Mouse (Mus musculus): ENCODE results near the gene Slc15a2. TPM values are rescaled to one million over a fixed set of nuclear protein-coding genes. Genes with fewer than 3 reads are reported as not detected.
A peak's percentile ranks its signal among the peaks of the same experiment; 100 is the strongest.

Gene Slc15a2
- 49.4 and 58.9 TPM in 2 replicates for polyA plus RNA-seq (2015; fragmentation: Nextera tagmentation; extraction: Ambion mirVana)

DNA sequence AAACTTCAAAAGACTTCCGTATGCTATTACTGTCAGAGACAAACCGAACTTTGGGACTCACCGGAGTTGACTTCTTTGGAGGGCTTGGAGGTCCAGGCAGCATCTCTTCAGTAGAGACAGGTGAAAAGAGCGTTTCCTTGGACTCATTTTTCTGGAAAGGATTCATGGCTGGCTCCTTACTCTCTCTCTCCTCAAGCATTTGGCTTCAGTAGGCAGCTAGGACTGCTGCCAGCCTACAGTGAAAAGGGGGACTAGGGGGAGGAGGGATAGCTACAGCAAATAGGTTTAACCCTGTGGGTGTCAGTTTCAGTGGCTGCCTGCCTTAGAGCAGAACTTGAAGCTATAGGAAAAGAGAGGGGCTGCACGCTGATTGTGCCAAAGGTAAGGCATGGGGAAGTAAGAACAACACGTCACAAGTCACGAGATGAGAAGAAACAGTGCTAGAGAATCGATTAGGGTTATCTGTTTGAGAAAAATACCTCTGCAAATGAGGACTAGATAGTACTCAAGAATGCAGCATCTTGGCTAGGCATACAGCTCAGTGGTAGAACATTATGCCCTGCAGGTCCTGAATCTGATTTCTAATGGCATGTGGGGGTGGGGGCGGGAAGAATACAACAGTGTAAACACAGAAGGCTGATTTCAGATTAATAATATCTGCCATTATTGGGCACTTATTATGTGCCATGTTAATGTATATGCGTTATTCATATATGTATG lies at the start of gene Slc15a2:
TSS of gene Slc15a2 (minus strand) at position 369 of the 720 bp plus-strand sequence.
- peak within 1 kb of the TSS; percentile 38 for H3K4me2 ChIP-seq (ENCODE audit: low read depth, low read length)
- ATAC-seq (ENCODE audit: low read depth) = peak; percentile 86; the same call in 1 of the 2 replicates
- peak within 1 kb of the TSS; percentile 59 for H3K9ac ChIP-seq (ENCODE audit: low read length)
- H3K27ac ChIP-seq (ENCODE audit: low read length) = peak within 1 kb of the TSS; percentile 84
- H3K9me3 ChIP-seq (ENCODE audit: control insufficient read depth, low read length) = no peaks in the 10 kb centered on the region
- no peaks in the 10 kb centered on the region; the same call in 1 of the 2 replicates for H3K4me1 ChIP-seq (replicated peaks; ENCODE audit: control insufficient read depth, insufficient read depth, low read length)
- 35% methylated on average over 10 of the region's 10 CpGs for WGBS
- no peaks in the 10 kb centered on the region for H3K27me3 ChIP-seq (ENCODE audit: control insufficient read depth, insufficient read depth, low read depth, low read length)
- no peaks in the 10 kb centered on the region for H3K36me3 ChIP-seq (ENCODE audit: control insufficient read depth, insufficient read depth, low read length)
- peak within 1 kb of the TSS; percentile 54 for H3K4me3 ChIP-seq (ENCODE audit: low read length)

DNA sequence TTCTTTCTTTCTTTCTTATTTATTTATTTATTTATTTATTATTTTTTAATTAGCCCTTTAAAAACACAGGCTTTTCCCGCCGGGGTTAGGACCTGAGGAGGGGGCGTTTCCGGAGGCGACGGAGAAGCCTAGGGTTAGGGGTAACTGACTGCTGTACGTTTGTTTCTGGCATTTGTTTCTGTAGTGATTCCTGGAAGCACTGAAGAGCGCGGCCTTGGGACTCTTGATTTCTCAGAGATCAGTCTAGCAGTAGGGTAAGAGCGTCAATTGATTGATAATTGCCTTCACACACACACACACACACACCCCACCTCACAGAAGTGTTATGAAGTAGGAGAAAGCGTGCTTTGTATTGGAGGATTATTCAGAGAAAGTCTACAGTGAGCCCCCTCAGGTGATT lies 44.1 kb upstream of the Slc15a2 start:
- 3% methylated on average over 11 of the region's 11 CpGs for WGBS
- Histone ChIP-seq H3K4me3 (ENCODE audit: low read length) (peak overlapping the region; percentile 96), H3K36me3 (ENCODE audit: control insufficient read depth, insufficient read depth, low read length) (no peaks in the 10 kb centered on the region), H3K9me3 (ENCODE audit: control insufficient read depth, low read length) (no peaks in the 10 kb centered on the region), H3K9ac (ENCODE audit: low read length) (peak overlapping the region; percentile 93), H3K27ac (ENCODE audit: low read length) (no peak overlapping the region), H3K27me3 (ENCODE audit: control insufficient read depth, insufficient read depth, low read depth, low read length) (peaks cover 3% of the 10 kb centered on the region; the same call in 1 of the 2 replicates), H3K4me1 (replicated peaks; ENCODE audit: control insufficient read depth, insufficient read depth, low read length) (peaks cover 8% of the 10 kb centered on the region), H3K4me2 (ENCODE audit: low read depth, low read length) (peak overlapping the region; percentile 91)
- peak; percentile 23; the same call in 1 of the 2 replicates for ATAC-seq (ENCODE audit: low read depth)

DNA sequence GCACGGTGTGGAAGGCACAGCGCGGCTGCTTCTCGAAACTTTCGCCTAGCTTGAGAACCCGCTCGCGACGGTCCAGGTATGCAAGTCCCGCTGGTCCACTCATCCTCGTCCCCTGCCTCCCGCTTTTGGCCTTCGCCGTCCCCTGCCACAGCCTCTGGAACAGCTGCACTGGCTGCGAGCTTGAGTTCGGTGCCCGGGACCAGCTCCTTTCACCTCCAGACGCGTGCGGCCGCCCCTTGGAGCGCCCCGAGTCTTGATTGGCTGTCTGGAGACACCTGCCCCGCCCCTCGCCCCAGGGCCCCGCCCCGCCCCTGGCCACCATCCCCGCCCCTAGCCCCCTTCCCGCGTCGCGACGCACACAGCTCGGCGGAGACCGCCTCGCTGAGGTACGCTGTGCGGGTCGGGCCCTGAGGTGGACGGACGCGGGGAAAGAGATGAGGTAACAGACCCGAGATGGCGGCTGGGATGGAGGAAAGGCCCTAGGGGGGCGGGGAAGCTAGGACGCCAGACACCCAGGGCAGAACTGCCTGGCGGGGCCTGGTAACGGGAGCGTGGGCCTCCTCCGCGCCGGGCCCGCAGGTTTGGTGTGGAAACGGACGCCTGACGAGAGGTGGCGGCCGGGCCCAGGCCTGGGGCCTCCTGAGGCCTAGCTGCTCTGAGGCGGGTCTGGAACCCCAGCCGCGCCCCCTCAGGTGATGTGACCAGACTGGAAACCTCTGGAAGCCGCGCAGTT lies 43.5 kb upstream of the Slc15a2 start, which contains the start of gene Iqcb1:
TSS of gene Iqcb1 (plus strand) at position 332 of the 733 bp plus-strand sequence.
- peak within 1 kb of the TSS; percentile 93 for H3K9ac ChIP-seq (ENCODE audit: low read length)
- no peaks in the 10 kb centered on the region for H3K9me3 ChIP-seq (ENCODE audit: control insufficient read depth, low read length)
- under 1% methylated on average over 63 of the region's 64 CpGs for WGBS
- H3K4me3 ChIP-seq (ENCODE audit: low read length) = peak within 1 kb of the TSS; percentile 96
- ATAC-seq (ENCODE audit: low read depth) = peak; percentile 99
- peaks cover 3% of the 10 kb centered on the region; the same call in 1 of the 2 replicates for H3K27me3 ChIP-seq (ENCODE audit: control insufficient read depth, insufficient read depth, low read depth, low read length)
- no peak within 1 kb of the TSS; the same call in 1 of the 2 replicates for H3K27ac ChIP-seq (ENCODE audit: low read length)
- peaks cover 8% of the 10 kb centered on the region for H3K4me1 ChIP-seq (replicated peaks; ENCODE audit: control insufficient read depth, insufficient read depth, low read length)
- H3K4me2 ChIP-seq (ENCODE audit: low read depth, low read length) = peak within 1 kb of the TSS; percentile 91
- no peaks in the 10 kb centered on the region for H3K36me3 ChIP-seq (ENCODE audit: control insufficient read depth, insufficient read depth, low read length)

DNA sequence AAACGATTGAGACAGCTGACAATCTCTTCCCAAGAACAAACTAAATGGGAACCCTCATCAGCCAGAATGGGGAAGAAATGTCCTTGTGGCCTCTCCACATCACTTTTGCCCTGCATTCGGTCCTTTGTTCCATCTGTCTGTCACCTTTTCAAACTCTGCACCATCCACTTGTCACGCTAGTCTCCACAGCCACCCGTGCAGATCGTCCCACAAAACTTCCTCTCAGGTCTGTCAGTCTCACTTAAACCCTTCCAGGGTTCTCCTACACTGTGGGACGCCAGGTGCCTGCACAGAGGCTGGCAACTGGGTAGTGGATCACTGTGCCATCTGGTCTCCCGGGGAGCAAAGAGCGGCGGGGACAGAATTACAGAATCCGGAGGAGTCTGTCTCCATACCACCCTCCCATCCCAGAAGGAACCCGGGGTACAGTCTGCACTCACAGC lies 42.9 kb upstream of the Slc15a2 start:
- Histone ChIP-seq H3K27ac (ENCODE audit: low read length) (no peak overlapping the region), H3K4me2 (ENCODE audit: low read depth, low read length) (peak overlapping the region; percentile 91), H3K36me3 (ENCODE audit: control insufficient read depth, insufficient read depth, low read length) (no peaks in the 10 kb centered on the region), H3K4me3 (ENCODE audit: low read length) (peak overlapping the region; percentile 96), H3K4me1 (replicated peaks; ENCODE audit: control insufficient read depth, insufficient read depth, low read length) (peaks cover 8% of the 10 kb centered on the region), H3K9ac (ENCODE audit: low read length) (peak overlapping the region; percentile 93), H3K9me3 (ENCODE audit: control insufficient read depth, low read length) (no peaks in the 10 kb centered on the region), H3K27me3 (ENCODE audit: control insufficient read depth, insufficient read depth, low read depth, low read length) (peaks cover 3% of the 10 kb centered on the region; the same call in 1 of the 2 replicates)
- WGBS = 6% methylated on average over 11 of the region's 11 CpGs
- no peak for ATAC-seq (ENCODE audit: low read depth)

DNA sequence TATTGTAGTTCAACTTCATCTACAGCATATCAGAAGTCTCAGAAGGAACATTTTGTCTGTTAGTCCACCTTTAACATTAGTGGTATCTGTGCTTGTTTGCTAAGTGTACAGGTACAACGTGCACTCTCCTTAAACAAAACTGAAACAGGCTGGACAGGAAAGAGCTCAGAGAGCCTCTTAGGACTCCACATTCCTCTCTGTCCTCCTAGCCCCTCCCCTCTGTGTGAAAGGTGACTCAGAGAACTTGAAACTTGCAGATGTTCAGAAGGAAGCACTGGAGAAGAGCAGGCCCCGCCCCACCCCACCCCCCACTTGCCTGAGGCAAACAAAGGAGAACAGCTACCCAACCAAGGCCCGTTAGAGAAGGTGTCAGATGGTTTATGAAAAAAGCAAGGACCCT lies 36.7 kb upstream of the Slc15a2 start:
- WGBS = 0% methylated on average over 3 of the region's 3 CpGs
- peak; percentile 78 for ATAC-seq (ENCODE audit: low read depth)

DNA sequence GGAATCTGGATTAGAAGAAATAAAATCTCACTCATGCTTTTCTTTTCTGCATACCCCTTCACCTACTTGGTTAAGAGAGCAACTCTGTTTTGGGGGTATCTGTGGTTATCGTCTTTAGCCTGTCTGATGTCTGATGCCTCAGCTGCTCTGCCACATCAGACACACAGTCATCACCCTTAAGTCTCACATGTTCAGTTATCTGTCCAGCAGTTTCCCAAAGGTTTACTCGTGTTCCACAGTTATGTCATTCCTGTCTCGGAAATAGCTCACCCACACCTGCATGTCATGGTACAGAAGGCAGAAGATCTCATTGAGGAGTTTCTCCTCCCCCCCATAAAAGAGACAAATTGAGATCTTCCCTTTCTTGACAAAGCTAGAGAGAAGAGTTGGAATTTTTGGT lies 36.0 kb upstream of the Slc15a2 start:
- no peak overlapping the region for H3K27ac ChIP-seq (ENCODE audit: low read length)
- 54% methylated on average over 3 of the region's 3 CpGs for WGBS
- no peaks in the 10 kb centered on the region for H3K36me3 ChIP-seq (ENCODE audit: control insufficient read depth, insufficient read depth, low read length)
- H3K9me3 ChIP-seq (ENCODE audit: control insufficient read depth, low read length) = no peaks in the 10 kb centered on the region
- peaks cover 5% of the 10 kb centered on the region; the same call in 1 of the 2 replicates for H3K4me1 ChIP-seq (replicated peaks; ENCODE audit: control insufficient read depth, insufficient read depth, low read length)
- no peaks in the 10 kb centered on the region for H3K27me3 ChIP-seq (ENCODE audit: control insufficient read depth, insufficient read depth, low read depth, low read length)
- no peak overlapping the region for H3K4me3 ChIP-seq (ENCODE audit: low read length)
- no peak for ATAC-seq (ENCODE audit: low read depth)
- H3K9ac ChIP-seq (ENCODE audit: low read length) = no peak overlapping the region
- no peak overlapping the region for H3K4me2 ChIP-seq (ENCODE audit: low read depth, low read length)

More for the DNA sequence above, 36.7 kb upstream of the Slc15a2 start:
- no peak overlapping the region for H3K27ac ChIP-seq (ENCODE audit: low read length)
- H3K4me1 ChIP-seq (replicated peaks; ENCODE audit: control insufficient read depth, insufficient read depth, low read length) = peaks cover 5% of the 10 kb centered on the region; the same call in 1 of the 2 replicates
- no peak overlapping the region for H3K4me3 ChIP-seq (ENCODE audit: low read length)
- H3K4me2 ChIP-seq (ENCODE audit: low read depth, low read length) = no peak overlapping the region
- no peaks in the 10 kb centered on the region for H3K36me3 ChIP-seq (ENCODE audit: control insufficient read depth, insufficient read depth, low read length)
- no peak overlapping the region for H3K9ac ChIP-seq (ENCODE audit: low read length)
- no peaks in the 10 kb centered on the region for H3K9me3 ChIP-seq (ENCODE audit: control insufficient read depth, low read length)
- no peaks in the 10 kb centered on the region for H3K27me3 ChIP-seq (ENCODE audit: control insufficient read depth, insufficient read depth, low read depth, low read length)

DNA sequence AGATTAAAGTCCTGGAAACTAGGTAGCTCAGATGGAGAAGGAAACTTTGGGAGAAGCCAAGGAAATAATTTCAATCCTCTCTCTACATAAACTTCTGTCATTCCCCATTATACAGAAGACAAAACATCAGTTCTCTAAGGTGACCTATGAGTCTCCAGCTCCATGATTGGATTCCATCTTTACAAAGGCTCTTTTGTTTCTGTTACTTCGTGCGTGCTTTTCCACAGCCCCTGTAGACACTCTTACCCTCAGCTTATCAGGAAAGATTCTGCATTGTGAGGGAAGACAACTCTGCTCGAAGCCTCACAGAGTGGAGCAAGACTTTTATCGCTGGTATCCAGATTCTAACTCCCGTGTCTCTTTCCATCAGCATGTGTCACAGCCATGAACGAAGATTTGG lies 35.3 kb upstream of the Slc15a2 start:
- WGBS = 57% methylated on average over 6 of the region's 6 CpGs
- Histone ChIP-seq H3K27ac (ENCODE audit: low read length) (no peak overlapping the region), H3K9ac (ENCODE audit: low read length) (no peak overlapping the region), H3K36me3 (ENCODE audit: control insufficient read depth, insufficient read depth, low read length) (no peaks in the 10 kb centered on the region), H3K27me3 (ENCODE audit: control insufficient read depth, insufficient read depth, low read depth, low read length) (no peaks in the 10 kb centered on the region), H3K9me3 (ENCODE audit: control insufficient read depth, low read length) (no peaks in the 10 kb centered on the region), H3K4me2 (ENCODE audit: low read depth, low read length) (no peak overlapping the region), H3K4me1 (replicated peaks; ENCODE audit: control insufficient read depth, insufficient read depth, low read length) (peaks cover 5% of the 10 kb centered on the region; the same call in 1 of the 2 replicates), H3K4me3 (ENCODE audit: low read length) (no peak overlapping the region)
- no peak for ATAC-seq (ENCODE audit: low read depth)

DNA sequence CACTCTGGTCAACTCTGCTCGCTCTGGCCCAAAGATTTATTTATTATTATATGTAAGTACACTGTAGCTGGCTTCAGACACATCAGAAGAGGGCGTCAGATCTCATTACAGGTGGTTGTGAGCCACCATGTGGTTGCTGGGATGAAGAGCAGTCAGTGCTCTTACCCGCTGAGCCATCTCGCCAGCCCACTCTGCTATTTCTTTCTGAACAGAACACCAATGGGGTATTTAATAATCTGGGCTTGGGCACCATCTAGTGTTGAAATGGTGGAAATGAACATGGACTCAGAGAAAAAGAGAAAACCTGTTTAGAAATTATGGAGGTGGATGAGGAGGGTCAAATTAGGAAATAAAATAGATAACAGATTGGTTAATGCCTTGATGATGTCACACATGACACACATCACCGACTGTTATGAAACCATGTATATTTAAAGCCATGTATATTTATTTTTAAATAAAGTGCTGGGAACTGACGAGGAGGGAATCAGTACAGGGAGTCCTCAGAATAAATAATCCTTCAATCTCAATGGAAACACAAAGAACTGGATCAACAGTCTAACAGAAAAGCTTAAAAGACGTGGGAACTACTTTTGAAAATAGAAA lies 32.7 kb upstream of the Slc15a2 start:
- H3K27ac ChIP-seq (ENCODE audit: low read length) = no peak overlapping the region
- no peaks in the 10 kb centered on the region for H3K27me3 ChIP-seq (ENCODE audit: control insufficient read depth, insufficient read depth, low read depth, low read length)
- peak; percentile 89 for ATAC-seq (ENCODE audit: low read depth)
- no peak overlapping the region for H3K9ac ChIP-seq (ENCODE audit: low read length)
- WGBS = 8% methylated on average over 7 of the region's 7 CpGs
- peaks cover 5% of the 10 kb centered on the region; the same call in 1 of the 2 replicates for H3K4me1 ChIP-seq (replicated peaks; ENCODE audit: control insufficient read depth, insufficient read depth, low read length)
- no peaks in the 10 kb centered on the region for H3K36me3 ChIP-seq (ENCODE audit: control insufficient read depth, insufficient read depth, low read length)
- H3K4me3 ChIP-seq (ENCODE audit: low read length) = no peak overlapping the region
- H3K9me3 ChIP-seq (ENCODE audit: control insufficient read depth, low read length) = no peaks in the 10 kb centered on the region
- H3K4me2 ChIP-seq (ENCODE audit: low read depth, low read length) = no peak overlapping the region

DNA sequence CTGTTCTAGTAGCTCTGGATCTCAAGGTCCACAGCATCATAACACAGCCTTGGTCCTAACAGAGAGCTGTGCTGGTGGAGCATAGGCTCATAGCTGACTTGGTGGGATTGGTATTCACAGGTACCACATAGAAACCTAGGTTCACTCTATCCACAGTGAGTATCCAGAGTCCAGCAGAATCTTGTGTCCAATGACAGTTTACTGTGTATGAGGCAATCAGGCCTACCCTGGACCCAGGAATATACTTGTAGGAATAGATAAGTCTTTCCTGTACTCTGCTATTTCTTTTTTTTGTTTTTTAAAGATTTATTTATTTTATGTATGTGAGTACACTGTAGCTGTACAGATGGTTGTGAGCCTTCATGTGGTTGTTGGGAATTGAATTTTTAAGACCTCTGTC lies 32.2 kb upstream of the Slc15a2 start:
- Histone ChIP-seq H3K27ac (ENCODE audit: low read length) (no peak overlapping the region), H3K27me3 (ENCODE audit: control insufficient read depth, insufficient read depth, low read depth, low read length) (no peaks in the 10 kb centered on the region), H3K9ac (ENCODE audit: low read length) (no peak overlapping the region), H3K9me3 (ENCODE audit: control insufficient read depth, low read length) (no peaks in the 10 kb centered on the region), H3K4me3 (ENCODE audit: low read length) (no peak overlapping the region), H3K36me3 (ENCODE audit: control insufficient read depth, insufficient read depth, low read length) (no peaks in the 10 kb centered on the region), H3K4me1 (replicated peaks; ENCODE audit: control insufficient read depth, insufficient read depth, low read length) (peaks cover 4% of the 10 kb centered on the region; the same call in 1 of the 2 replicates), H3K4me2 (ENCODE audit: low read depth, low read length) (no peak overlapping the region)
- ATAC-seq (ENCODE audit: low read depth) = peak; percentile 22; the same call in 1 of the 2 replicates

Measured in lung, embryonic 16.5 days (tissue).